Mouse (Mus musculus) hindbrain, embryonic 14.5 days (tissue): ENCODE measurements around the gene Gngt1. TPM values are rescaled to one million over a fixed set of nuclear protein-coding genes. Genes with fewer than 3 reads are reported as not detected.

Experiments
- polyA plus RNA-seq: library from polyadenylated mRNA; unstranded; fragments of >200 nt; fragmentation: Nextera tagmentation; extraction: Ambion mirVana; gene quantifications from 2 replicates; pipeline ENCODE4 v1.2.1, GENCODE M21; 2014

Gngt1 gene
- polyA plus RNA-seq, 1 experiment from 2014 or later = not detected

Other genes with a start within 250 kb of the Gngt1 start
- 7.3 and 9.3 TPM in 2 replicates for gene Calcr, start 229.1 kb upstream of the Gngt1 start, polyA plus RNA-seq
- gene Tfpi2, start 4.9 kb upstream of the Gngt1 start, polyA plus RNA-seq = 0.62 and 0.69 TPM in 2 replicates
- 25.9 and 34.0 TPM in 2 replicates for gene Gng11, start 10.1 kb downstream of the Gngt1 start, polyA plus RNA-seq
- 34.0 and 35.4 TPM in 2 replicates for gene Bet1, start 93.2 kb downstream of the Gngt1 start, polyA plus RNA-seq